23 mouse cellular contexts compared by ENCODE assay signal in the genomic region with DNA sequence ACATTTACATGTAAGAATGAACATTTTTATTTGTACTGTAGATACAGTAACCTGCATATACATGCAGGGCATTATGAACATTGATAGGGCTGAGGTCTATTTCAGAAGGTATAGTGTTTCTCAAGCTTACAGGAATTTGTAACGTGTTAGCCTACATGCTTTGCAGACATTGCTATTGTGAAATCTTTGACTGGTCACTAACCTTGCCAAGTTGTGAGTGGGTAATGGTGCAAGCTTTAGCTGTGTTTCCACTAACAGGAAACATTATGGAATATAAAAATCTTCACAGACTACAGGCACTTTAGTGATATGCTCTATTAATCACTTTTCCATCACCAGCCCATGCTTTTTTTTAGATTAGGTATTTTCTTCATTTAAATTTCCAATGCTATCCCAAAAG.
A peak's percentile ranks its signal among the peaks of the same experiment; 100 is the strongest.
DNase-seq lines count a peak whose midpoint lies in the region; ATAC-seq lines count a peak whose summit lies in the region.
"Had no signal": no experiment of that assay in that cellular context is flagged by ENCODE, and none has a peak within 500 bp of the region (broad histone marks: within the 10 kb centered on the region; RNA-seq: fewer than 3 reads in every experiment).

No protein-coding gene starts in this region.

- no peak overlapping the region for H3K9ac ChIP-seq in midbrain, embryonic 13.5 days (replicated peaks)
- H3K9ac ChIP-seq: embryonic facial prominence, embryonic 12.5 days; forebrain, embryonic 13.5 days; forebrain, embryonic 15.5 days; forebrain, postnatal 0 days had no signal

- H3K4me2 ChIP-seq in midbrain, embryonic 13.5 days (replicated peaks): no peak overlapping the region
- H3K4me2 ChIP-seq: embryonic facial prominence, embryonic 12.5 days; forebrain, embryonic 13.5 days; forebrain, embryonic 15.5 days had no signal

- H3K4me3 ChIP-seq in midbrain, embryonic 13.5 days (replicated peaks): no peak overlapping the region
- H3K4me3 ChIP-seq: embryonic facial prominence, embryonic 10.5 days; embryonic facial prominence, embryonic 12.5 days; erythroblast, embryonic 14.5 days; forebrain, embryonic 13.5 days; forebrain, embryonic 15.5 days had no signal

- 84% methylated on average over 1 of the region's 1 CpGs for WGBS in midbrain, embryonic 13.5 days

- DNase-seq in lung, postnatal 25 days (ENCODE audit: low spot score): peak; percentile 14
- DNase-seq in lung, postnatal 10 days: no peak
- peak; percentile 43 for DNase-seq in NIH3T3 (ENCODE audit: low read depth)
- peak; percentile 72 for DNase-seq in adipocyte (ENCODE audit: low spot score)
- DNase-seq: adrenal gland, adult 8-10 months; adrenal gland, postnatal 14 days; adrenal gland, postnatal 36 days; cerebellum, adult 11-12 months; cerebellum, adult 2 months; cerebellum, adult 9-10 months; cerebellum, postnatal 10 days; cerebellum, postnatal 25 days; forebrain, postnatal 0 days had no signal

- no peaks in the 10 kb centered on the region for H3K27me3 ChIP-seq in midbrain, embryonic 13.5 days
- H3K27me3 ChIP-seq: embryonic facial prominence, embryonic 12.5 days; forebrain, embryonic 13.5 days; forebrain, embryonic 15.5 days had no signal

- no peak overlapping the region for H3K27ac ChIP-seq in midbrain, embryonic 13.5 days
- H3K27ac ChIP-seq: embryonic facial prominence, embryonic 10.5 days; embryonic facial prominence, embryonic 12.5 days; forebrain, embryonic 13.5 days; forebrain, embryonic 15.5 days had no signal

- H3K4me1 ChIP-seq in midbrain, embryonic 13.5 days (replicated peaks): no peaks in the 10 kb centered on the region
- H3K4me1 ChIP-seq: embryonic facial prominence, embryonic 10.5 days; embryonic facial prominence, embryonic 12.5 days; forebrain, embryonic 15.5 days had no signal

- H3K9me3 ChIP-seq in midbrain, embryonic 13.5 days: no peaks in the 10 kb centered on the region
- H3K9me3 ChIP-seq: embryonic facial prominence, embryonic 10.5 days; embryonic facial prominence, embryonic 12.5 days; forebrain, embryonic 13.5 days; forebrain, embryonic 15.5 days had no signal

- ATAC-seq in granulocyte monocyte progenitor cell, adult 5-6 weeks (replicated peaks; ENCODE audit: poor library complexity, severe bottlenecking): peak; percentile 52
- no peak for ATAC-seq in erythroblast, adult 5-6 weeks (replicated peaks; ENCODE audit: low FRiP score, poor library complexity, severe bottlenecking)
- no peak for ATAC-seq in midbrain, embryonic 13.5 days
- no peak for ATAC-seq in activated CD4-positive, CD25-positive, alpha-beta regulatory T cell, adult 4 months
- ATAC-seq: forebrain, embryonic 13.5 days; forebrain, embryonic 15.5 days; forebrain, postnatal 0 days; Patski had no signal

- H3K36me3 ChIP-seq in midbrain, embryonic 13.5 days: no peaks in the 10 kb centered on the region
- H3K36me3 ChIP-seq: embryonic facial prominence, embryonic 10.5 days; embryonic facial prominence, embryonic 12.5 days; forebrain, embryonic 15.5 days had no signal
